Mouse (Mus musculus) fat pad, adult 2 months (tissue): ENCODE measurements around the gene Oprm1.
"Not testable (repeated sequence)": the region's sequence is repeated elsewhere in the genome, so short reads cannot be mapped to it uniquely, and the experiment has no call there.

Source experiments
- DNase-seq: peaks from one replicate; pipeline ENCODE4 v3.0.0-alpha.2; 2011; ENCODE audit warnings: low read depth, low spot score; ENCODE audit errors: extremely low read depth

Oprm1 gene

DNA sequence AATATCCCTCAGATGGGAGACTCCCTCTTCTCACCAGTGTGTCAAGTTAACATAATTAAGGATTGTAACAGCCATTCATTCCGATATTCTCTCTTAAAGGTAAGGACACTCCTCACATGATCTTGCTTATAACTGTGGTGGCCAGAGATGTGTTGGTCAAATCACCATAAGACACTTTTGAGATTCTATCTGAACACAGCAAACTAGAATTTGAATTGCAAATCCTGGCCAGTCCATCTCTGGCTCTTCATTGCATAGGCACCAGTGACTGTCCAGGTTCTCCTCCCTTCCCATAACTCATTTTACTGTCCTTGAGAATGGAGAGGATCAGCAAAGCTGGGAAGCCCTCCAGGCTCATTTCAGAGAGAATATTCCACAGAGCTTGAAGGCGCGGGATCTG is at the start of gene Oprm1:
TSS of gene Oprm1 (plus strand) at position 301 of the 400 bp plus-strand sequence.
- DNase-seq: no peak

DNA sequence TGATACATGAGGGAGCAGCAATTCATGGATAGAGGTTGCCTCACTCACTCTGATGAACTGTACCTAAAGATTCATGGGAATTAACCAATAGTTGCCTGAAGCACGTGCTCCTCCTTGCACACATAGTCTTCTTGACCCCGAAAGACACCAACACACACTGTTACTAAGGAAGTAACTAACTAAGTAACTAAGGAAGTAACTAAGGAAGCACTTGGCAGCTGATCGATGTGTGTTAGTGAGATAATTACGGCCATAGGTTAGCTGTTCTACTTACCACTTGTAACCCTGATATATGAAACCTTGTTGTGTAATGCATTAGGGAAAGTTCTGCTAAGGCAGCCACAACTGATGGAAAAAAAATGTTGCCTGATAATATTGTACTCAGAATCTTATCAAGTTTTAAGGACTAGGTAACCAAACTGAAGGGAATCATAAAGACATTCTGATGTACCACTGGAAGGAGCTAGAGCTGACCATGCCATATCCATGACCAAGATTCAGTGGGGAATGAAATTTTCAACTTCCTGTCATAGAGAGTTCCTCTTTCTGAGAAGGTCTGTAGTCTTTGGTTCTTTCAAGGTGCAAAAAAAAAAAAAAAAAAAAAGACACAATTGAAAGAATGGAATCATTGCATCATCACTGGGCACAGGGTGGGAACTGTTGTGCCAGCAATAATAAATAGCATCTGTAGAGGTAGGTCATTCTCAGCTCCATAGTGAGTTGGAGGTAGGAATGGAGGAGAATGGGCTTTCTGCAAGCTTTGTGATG is 40.9 kb upstream of the Oprm1 start:
- no peak for DNase-seq

- no peak for DNase-seq
Measured at GRCm38 (mm10) chr10:6723765-6724164, 34.5 kb upstream of the Oprm1 start.

- DNase-seq: no peak
Measured at GRCm38 (mm10) chr10:6728469-6728868, 29.8 kb upstream of the Oprm1 start.

DNA sequence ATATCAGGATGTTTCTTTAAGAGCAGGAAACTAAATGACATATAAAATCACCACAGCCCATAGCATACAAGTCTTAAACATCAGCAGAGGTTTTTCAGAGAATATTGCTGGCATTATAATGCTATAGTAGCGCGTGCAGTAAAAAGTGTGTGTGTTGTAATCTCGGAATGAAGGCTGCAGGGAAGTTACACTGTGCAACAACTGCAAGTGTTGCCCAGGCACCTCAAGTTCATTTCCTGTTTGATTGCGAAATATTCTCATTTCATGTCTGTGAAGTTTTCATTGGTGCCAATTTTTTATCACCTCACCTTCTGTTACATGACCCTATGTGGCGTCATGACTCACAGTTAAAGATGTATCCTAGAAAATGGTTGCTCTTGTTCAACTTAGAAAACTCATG is 4.9 kb upstream of the Oprm1 start:
- DNase-seq: no peak

GRCm38 (mm10) chr10:6761287-6761811 is 3.0 kb downstream of the Oprm1 start, which contains the start of gene Gm10945:
Gm10945 (minus strand) TSS chr10:6761761.
- DNase-seq: no peak

GRCm38 (mm10) chr10:6788517-6789237 is 30.4 kb downstream of the Oprm1 start:
- no peak for DNase-seq

DNA sequence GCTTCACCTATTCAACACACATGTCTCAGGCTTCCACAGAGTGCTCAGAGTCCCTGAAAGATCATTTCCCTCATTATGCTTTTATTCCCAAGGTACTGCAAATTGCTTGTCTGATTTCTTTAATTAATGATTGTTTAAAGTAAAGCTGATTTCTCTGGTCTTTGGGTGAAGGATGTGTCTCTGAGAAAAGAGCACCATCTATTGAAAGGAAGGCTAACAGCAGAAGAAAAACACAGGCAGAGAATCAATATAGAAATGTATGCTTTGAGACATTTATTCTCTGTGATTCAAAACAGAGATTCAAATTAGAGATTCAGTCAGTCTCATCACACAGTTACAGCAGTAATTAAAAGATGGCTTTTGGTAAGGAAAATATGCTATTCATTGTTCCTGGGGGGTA is 31.9 kb downstream of the Oprm1 start:
- no peak for DNase-seq

DNA sequence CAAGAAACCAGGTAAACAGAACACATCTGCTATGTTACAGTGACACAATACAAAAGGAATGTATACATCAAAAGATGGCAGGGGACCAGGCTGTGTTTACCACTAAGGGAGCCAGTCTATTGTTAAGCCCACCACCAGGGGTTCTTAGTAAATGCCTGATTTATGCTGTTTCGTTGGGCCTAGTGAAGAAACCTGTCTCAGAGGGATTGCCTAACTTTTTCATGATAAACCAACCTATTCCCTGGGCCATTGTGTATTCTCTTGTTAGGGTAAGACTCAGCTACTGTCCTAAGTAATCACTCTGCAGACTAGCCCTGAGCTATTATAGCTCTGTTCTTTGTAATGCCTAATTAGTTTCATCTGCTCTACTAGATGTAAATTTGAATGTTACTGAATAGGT is 62.3 kb downstream of the Oprm1 start:
- no peak for DNase-seq

DNA sequence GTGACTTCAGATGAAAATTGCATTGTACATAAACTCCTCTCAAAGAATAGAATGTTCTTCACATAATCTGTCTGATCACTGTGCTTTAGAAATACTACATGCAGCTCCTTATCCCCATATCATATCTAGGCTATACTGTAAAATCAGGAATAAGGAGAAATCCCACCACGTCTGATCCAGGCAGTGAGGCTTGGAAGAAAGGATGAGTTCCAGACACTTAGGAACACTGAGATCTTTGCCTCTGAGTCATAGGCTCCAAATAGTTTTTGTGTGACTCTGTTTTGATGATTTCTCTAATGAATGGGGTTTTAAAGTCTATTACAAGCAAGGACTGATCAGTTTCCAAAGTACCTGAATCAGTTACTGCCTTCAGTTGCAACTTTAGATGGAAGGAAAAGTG is 83.9 kb downstream of the Oprm1 start:
- DNase-seq: no peak

DNA sequence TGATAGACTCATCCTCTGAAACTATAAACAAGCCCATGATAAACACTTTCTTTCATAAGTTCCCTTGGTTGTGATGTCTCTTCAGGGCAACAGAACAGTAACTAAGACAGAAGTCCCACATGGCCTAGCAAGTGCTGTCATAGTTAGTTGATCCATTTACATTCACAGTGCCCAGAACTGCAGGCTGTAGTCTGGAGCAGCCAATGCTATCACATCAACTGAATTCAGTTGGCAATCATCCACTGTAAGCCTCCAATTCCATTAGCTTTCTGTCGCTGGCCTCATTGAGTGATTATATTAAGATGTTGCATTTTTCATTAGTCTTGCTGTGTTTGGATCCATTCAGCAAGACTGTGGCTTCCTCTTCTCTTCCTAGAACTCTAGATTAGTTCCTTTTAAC is 88.0 kb downstream of the Oprm1 start:
- DNase-seq: no peak

DNA sequence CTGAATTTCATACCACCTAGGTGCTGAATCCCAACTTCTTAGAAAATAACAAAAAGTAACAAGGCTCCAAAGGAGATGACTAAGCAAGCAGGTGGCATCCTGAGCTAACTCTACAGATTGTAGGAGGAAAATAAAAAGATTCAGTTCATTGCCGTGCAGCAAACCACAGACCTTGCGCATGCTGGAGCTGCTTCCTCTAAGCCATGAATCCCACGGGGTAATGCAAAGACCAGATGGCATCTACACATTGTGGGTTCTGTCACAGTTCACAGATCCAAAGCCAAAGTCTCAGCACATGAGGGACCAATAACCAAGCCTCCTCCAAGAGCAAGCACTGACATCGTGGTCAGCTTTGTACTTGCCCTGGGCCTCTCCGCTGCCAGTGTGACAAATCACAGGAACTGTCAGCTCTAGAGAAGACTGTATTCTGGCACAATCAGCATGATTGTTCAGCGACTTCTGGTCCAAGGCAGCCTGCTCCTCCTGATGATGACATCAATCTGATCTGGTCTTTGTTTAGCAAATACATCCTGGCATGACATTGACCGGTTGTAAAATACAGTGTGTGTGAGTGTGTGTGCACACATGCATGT is 90.0 kb downstream of the Oprm1 start:
- DNase-seq: no peak

- no peak for DNase-seq
Measured at GRCm38 (mm10) chr10:6848834-6849233, 90.5 kb downstream of the Oprm1 start.

- no peak for DNase-seq
Measured at GRCm38 (mm10) chr10:6855812-6856211, 97.5 kb downstream of the Oprm1 start.

GRCm38 (mm10) chr10:6871418-6872072 is 113.2 kb downstream of the Oprm1 start:
- no peak for DNase-seq

GRCm38 (mm10) chr10:6873917-6874316 is 115.6 kb downstream of the Oprm1 start:
- no peak for DNase-seq

- DNase-seq: no peak
Measured at GRCm38 (mm10) chr10:6878276-6878881, 120.1 kb downstream of the Oprm1 start.

GRCm38 (mm10) chr10:6882041-6882440 is 123.7 kb downstream of the Oprm1 start:
- not testable (repeated sequence) for DNase-seq

GRCm38 (mm10) chr10:6885460-6885859 is 127.2 kb downstream of the Oprm1 start:
- no peak for DNase-seq

- DNase-seq: no peak
Measured at GRCm38 (mm10) chr10:6889640-6890245, 131.4 kb downstream of the Oprm1 start.
